Mouse (Mus musculus) liver, adult (tissue): ENCODE results near the gene Atp6v1f.

Experiments used
- GATA4 ChIP-seq: IDR thresholded peaks from 2 replicates; pipeline ENCODE4 v1.6.1; 2014; ENCODE audit warnings: mild to moderate bottlenecking, low read length; ENCODE audit not compliant: insufficient replicate concordance

The Atp6v1f gene

GRCm38 (mm10) chr6:29494101-29494500 lies 26.6 kb downstream of the Atp6v1f start:
- TF ChIP-seq GATA4, result no peak

- no peak for TF ChIP-seq GATA4
Observed at GRCm38 (mm10) chr6:29496270-29496669, 28.8 kb downstream of the Atp6v1f start.

GRCm38 (mm10) chr6:29497791-29498190 lies 30.3 kb downstream of the Atp6v1f start:
- no peak for TF ChIP-seq GATA4

- no peak for TF ChIP-seq GATA4
Observed at GRCm38 (mm10) chr6:29500177-29500576, 32.7 kb downstream of the Atp6v1f start.

GRCm38 (mm10) chr6:29500810-29501209 lies 33.3 kb downstream of the Atp6v1f start:
- no peak for TF ChIP-seq GATA4

- no peak for TF ChIP-seq GATA4
Observed at GRCm38 (mm10) chr6:29501599-29501998, 34.1 kb downstream of the Atp6v1f start.

GRCm38 (mm10) chr6:29505493-29505892 lies 38.0 kb downstream of the Atp6v1f start:
- no peak for TF ChIP-seq GATA4

GRCm38 (mm10) chr6:29506834-29507233 lies 39.3 kb downstream of the Atp6v1f start:
- no peak for TF ChIP-seq GATA4

- TF ChIP-seq GATA4, result no peak
Observed at GRCm38 (mm10) chr6:29507447-29508309, 40.2 kb downstream of the Atp6v1f start, which contains the start of gene Kcp. Gene Kcp (minus strand): TSS chr6:29507952.

- TF ChIP-seq GATA4, result no peak
Observed at GRCm38 (mm10) chr6:29509086-29509485, 41.6 kb downstream of the Atp6v1f start.

GRCm38 (mm10) chr6:29513284-29513683 lies 45.8 kb downstream of the Atp6v1f start:
- TF ChIP-seq GATA4, result no peak

GRCm38 (mm10) chr6:29517139-29517538 lies 49.6 kb downstream of the Atp6v1f start:
- TF ChIP-seq GATA4, result no peak
